In the genomic region with DNA sequence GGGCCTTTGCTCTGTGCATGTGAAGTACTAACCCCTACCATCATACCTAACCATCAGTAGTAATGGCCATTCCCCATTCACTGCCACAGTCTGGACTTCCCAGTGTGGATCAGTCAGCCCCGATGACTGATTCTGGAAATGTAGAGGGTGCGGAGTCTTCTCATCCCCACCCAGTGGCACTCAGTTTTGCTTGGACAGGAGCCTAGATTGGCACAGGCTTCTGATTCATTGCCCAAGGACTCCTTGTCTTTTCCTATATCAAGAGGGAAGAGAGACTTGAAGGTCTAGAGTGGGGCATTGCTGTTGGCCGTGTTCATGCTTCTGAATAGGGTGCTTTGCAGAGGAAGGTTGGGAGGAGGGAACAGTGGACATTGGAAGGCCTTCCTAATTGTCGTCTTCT, we compare ENCODE assay signal across 19 mouse cellular contexts.
DNase-seq lines count a peak whose midpoint lies in the region; ATAC-seq and TF ChIP-seq lines count a peak whose summit lies in the region.
"Had no signal": no experiment of that assay in that cellular context is flagged by ENCODE, and none has a peak within 500 bp of the region (broad histone marks: within the 10 kb centered on the region; RNA-seq: fewer than 3 reads in every experiment).

No protein-coding gene starts in this region.

- no peak for TF ChIP-seq CTCF in layer of hippocampus, adult 2 months (conservative IDR thresholded peaks at IDR 0.05)

- H3K27ac ChIP-seq in layer of hippocampus, adult 2 months, result peak overlapping the region; percentile 69; the same call in 1 of the 2 replicates
- H3K27ac ChIP-seq: embryonic facial prominence, embryonic 10.5 days; embryonic facial prominence, embryonic 12.5 days; forebrain, embryonic 10.5 days; forebrain, embryonic 12.5 days had no signal

- H3K4me3 ChIP-seq in layer of hippocampus, adult 2 months, result no peak overlapping the region
- H3K4me3 ChIP-seq: embryonic facial prominence, embryonic 10.5 days; embryonic facial prominence, embryonic 12.5 days; erythroblast, embryonic 14.5 days; forebrain, embryonic 10.5 days; forebrain, embryonic 12.5 days had no signal

- ATAC-seq in erythroblast, adult 5-6 weeks (replicated peaks; ENCODE audit: low FRiP score, poor library complexity, severe bottlenecking), result no peak
- ATAC-seq: forebrain, embryonic 14.5 days; forebrain, embryonic 16.5 days had no signal

- DNase-seq in adrenal gland, adult 2 months, result peak; percentile 60
- DNase-seq in adrenal gland, postnatal 10 days, result no peak
- peak; percentile 40 for DNase-seq in adrenal gland, postnatal 14 days
- DNase-seq in adrenal gland, adult 18-20 months (ENCODE audit: low spot score in 2 of 2), result no peak
- no peak for DNase-seq in layer of hippocampus, adult 2 months (ENCODE audit: low spot score in 2 of 2)
- DNase-seq in layer of hippocampus, postnatal 10 days (ENCODE audit: low spot score in 2 of 2), result no peak
- peak; percentile 42 to 48 for DNase-seq in adrenal gland, postnatal 36 days
- DNase-seq: cerebellum, adult 11-12 months; cerebellum, adult 2 months; cerebellum, adult 9-10 months; cerebellum, postnatal 25 days had no signal

Comparison
In these comparisons a context has a peak if more than half of its experiments do, and no peak if none do; other contexts are left out.
1. DNase-seq: peak in adrenal gland, adult 2 months (single experiment), adrenal gland, postnatal 14 days (single experiment) and adrenal gland, postnatal 36 days (2 of 2); none in adrenal gland, postnatal 10 days (single experiment), adrenal gland, adult 18-20 months (0 of 2), layer of hippocampus, adult 2 months (0 of 2) and layer of hippocampus, postnatal 10 days (0 of 2).